Mouse (Mus musculus) inflammation-experienced regulatory T-cells, adult 6 months (primary cell): Measurements from ENCODE around the gene Kctd11. TPM values are rescaled to one million over a fixed set of nuclear protein-coding genes. Genes with fewer than 3 reads are reported as not detected.

Experiments
- ATAC-seq: one replicate; pipeline ENCODE4 v1.8.0; 2017
- polyA plus RNA-seq, 3 experiments: library from polyadenylated mRNA; unstranded; fragments of 100-300 nt; shearing (Covaris generic); gene quantifications; one replicate each; pipeline ENCODE4 v1.2.1; 2017

Kctd11 gene
- polyA plus RNA-seq, 3 experiments from 2014 or later = 0.58 to 1.5 (median 0.59) TPM

DNA sequence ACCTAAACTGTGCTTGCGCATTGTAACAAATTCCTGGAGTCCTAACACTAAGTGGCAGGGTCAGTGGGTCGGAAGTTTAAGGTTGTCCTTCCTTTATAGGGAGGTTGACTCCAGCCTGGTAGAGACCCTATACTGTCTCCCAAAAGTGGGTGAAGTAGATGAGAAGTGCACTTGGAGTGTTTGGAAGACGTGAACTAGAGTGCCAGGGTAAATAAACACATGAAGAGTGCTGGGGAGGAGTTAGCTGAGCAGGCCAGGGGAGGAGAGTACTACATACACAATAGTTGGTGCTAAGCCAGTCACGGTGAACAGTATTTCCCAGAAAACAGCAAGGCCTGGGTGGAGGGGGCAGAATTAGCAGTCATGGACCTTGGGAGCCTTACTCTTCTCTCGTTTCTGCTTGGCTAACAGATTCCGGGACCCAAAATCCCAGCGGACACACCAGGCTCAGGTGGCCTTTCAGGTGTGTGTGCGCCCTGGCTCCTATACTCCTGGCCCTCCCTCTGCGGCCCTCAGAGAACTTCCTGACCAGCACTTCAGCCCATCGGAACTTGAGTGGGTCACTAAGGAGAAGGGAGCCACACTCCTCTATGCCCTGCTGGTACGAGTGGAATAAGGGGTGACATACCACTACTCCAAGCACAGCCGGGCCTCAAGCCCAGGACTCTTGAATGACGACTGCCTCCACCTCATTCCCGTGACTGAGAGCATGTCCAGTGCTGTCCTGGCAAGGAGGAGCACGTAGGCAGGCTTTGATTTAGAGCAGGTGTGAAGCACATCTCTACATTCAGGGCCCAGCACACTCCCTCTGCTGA, 31.7 kb upstream of the Kctd11 start:
- no peak for ATAC-seq

DNA sequence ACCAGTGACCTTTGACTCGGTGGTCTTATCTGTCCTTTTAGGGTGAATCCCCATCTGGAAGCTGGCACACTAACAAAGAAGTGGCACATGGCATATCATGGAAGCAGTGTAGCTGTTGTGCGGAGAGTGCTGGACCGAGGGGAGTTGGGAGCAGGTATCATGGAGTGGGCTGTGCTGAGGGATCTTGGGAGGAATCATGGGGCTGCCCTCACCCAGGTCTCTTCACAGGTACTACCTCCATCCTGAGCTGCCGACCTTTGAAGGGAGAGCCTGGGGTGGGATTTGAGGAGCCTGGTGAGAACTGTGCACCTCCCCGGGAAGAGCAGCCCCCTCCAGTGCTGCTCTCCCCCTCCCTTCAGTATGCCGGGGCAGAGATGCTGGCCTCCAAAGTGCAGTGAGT, 30.5 kb upstream of the Kctd11 start:
- ATAC-seq = no peak

DNA sequence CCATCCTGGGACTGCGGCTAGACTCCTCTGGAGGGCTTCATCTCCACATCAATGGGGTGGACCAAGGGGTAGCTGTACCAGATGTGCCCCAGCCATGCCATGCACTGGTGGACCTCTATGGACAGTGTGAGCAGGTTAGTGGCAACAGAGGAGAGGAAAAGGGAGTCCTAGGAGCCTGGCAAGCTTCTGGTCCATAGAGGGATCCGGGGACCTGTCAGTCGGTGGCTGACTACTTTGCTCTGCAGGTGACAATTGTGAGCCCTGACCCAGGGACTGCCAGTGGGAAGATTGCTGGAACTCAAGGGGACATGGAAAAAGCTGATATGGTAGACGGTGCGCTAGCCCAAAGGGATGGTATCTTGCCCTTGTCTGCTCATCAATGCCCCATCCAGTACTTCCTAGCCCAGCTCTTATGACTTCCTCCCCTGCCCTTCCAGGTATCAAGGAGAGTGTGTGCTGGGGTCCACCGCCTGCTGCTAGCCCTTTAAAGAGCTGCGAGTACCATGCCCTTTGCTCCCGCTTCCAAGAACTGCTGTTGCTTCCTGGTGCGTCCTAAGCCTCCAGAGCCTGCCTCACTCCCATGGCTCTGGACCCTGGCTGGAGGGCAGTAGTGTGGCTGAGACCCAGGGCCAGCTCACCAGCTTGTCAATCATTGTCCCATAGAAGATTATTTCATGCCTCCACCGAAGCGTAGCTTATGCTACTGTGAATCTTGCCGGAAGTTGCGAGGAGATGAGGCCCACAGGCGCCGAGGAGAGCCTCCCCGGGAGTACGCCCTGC, 29.8 kb upstream of the Kctd11 start:
- ATAC-seq = no peak

DNA sequence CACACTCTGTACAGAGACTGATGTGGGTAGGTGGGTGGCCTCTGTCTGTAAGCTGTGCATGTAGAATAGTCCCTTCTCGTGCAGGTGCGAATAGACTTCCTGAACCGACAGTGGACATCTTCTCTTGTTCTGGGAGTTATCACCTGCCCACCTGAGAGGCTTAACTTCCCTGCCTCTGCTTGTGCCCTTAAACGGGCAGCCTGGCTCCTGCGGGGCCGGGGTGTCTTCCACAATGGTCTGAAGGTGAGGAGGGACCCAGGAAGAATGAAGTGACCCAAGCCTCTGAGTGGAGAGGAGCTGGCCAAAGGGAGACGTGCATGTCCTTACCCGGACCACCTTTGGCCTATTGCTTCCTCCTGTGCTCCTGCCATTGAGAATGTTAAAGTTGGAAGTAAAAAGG, 29.0 kb upstream of the Kctd11 start:
- no peak for ATAC-seq

DNA sequence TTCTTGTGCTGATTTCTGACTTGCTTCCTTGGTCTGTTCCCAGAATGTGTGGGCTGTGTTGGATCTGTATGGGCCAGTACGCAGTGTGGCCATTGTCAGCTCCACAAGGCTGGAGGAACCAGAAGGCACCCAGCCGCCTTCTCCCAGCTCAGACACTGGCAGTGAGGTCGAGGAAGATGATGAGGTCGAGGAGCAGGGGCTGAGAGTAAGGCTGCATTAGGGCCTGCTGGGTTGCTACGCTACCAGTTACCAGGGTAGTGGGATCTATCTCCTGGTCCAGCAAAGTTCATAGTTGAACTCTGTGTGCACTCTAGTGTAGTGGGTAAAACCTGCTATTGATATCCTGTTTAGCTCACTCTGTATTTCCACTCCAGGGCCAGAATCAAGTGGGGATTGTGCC, 28.0 kb upstream of the Kctd11 start:
- no peak for ATAC-seq

DNA sequence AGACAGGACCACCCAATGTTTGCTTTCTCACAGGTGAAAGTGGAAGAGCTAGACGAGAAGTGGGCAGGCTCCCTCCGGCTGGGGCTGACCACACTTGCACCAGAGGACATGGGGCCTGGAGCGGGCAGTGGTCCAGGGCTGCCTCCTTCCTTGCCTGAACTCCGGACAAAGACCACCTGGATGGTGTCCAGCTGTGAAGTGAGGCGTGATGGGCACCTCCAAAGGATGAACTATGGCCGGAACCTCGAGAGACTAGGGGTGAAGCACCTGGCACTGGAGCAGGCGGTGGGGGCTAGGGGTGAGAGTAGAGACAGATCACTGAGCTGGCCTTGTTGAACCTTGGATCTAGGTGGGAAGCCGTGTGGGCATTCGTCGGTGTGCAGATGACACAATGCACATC, 27.4 kb upstream of the Kctd11 start:
- no peak for ATAC-seq

DNA sequence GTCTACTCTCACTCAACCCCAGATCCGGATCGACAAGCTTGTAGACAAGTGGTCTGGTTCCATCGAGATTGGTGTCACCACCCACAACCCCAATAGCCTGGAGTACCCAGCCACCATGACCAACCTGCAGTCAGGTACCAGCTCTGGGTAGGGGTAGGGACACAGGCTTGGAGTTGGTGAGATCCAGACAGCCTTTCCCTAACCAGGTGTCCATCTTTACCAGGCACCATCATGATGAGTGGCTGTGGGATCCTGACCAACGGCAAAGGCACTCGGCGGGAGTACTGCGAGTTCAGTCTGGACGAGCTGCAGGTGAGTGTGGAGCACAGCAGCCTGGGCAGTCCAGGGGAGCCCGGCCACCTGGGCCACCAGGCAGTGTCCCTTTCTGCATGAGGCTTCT, 23.1 kb upstream of the Kctd11 start:
- ATAC-seq = no peak

DNA sequence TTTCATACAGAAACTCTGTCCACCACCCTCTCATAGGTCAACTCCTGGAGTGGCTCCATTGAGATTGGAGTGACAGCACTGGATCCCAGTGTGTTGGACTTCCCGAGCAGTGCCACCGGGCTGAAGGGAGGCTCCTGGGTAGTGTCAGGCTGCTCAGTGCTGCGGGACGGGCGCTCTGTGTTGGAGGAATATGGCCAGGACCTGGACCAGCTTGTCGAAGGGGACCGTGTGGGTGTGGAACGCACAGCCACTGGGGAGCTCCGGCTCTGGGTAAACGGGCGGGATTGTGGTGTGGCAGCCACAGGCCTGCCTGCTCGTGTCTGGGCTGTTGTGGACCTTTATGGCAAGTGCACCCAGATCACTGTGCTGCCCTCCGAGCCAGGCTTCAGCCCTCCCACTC, 21.8 kb upstream of the Kctd11 start:
- ATAC-seq = no peak

DNA sequence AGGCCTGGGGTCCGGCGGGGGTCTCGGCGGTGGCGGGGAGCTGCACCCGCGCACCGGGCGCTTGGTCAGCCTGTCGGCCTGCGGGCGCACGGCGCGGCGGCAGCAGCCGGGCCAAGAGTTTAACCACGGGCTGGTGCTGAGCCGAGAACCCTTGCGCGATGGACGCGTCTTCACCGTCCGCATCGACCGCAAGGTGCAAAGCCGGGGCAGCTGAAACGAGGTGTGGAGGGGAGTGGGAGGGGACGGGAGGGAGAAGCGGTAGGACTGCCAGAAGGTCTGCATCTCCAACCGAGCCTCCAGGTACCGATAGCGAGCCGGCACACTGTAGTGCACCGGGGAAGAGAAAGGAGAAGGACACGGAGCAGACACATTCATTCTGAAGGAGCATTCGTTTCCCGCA, 20.8 kb upstream of the Kctd11 start:
- no peak for ATAC-seq

DNA sequence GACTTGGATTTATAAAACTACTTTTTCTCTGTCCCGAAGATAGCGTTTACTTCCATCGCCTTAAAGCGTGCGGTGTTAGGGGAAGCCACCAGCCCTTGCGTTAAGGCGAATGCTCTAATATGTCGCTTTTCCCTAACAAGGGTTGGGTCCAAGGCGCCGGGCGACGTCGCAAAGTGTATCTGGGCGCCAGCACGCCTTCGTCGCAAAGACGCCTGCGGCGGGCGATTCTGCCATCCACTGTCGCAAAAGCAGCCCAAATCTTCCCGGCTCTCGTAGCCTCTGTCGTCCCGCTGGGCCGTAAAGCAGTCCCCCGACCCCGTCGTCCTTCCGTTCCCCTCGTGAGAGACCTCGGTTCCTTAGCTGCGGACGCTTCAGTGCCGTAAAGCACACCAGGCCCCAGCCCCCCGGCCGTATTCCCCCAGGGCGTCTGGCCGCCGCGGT, 20.2 kb upstream of the Kctd11 start:
- ATAC-seq = peak; percentile 70

DNA sequence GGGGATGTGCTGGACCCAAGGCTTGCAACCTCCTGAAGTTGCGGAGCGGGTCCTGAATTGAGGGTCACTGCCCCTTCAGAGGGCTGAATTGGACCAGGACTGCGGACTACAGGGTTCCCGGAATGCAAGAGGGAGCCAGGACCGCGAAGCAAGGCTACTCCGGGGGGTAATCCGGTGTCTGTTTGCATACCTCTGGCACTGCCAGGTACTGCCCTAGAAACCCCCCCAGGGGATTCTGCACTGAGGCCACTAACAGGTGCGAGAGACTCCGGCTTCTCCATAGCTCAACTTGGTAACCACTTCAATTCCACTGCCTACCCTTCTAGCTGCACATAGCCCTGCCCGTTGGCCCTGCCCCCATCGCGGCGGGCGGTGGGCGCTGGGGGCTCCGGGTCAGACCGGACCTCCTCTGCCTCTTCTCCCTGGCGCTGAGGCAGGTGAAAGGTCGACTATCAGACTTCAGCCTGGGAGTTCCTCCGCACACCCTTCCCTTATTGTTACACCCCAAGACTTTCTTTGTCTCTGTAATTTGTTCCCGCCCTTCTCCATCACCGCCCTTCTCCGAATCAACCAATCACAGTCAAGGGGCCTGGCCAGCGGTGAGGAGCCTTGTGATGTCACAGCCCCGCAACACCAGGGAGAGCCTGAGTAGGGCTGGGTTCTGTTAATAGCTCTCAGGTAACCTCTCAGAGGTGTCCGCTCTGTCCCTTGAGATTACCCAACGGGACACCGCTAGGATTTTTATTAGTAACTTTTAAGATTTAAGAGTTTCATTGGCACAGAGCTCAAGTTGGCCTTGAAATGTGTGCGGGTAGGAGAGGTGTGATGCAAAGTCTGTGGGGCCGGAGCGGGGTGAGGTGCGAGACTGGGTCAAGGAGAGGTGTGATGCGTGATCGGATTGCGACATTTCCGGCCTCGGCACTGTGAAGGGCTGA, 19.5 kb upstream of the Kctd11 start, which contains the start of the genes 2810408A11Rik and Neurl4:
Gene 2810408A11Rik (minus strand): TSS at position 517 of the 935 bp plus-strand sequence.
Gene Neurl4 (plus strand): TSS at position 602 of the 935 bp plus-strand sequence.
- peak; percentile 94 for ATAC-seq

DNA sequence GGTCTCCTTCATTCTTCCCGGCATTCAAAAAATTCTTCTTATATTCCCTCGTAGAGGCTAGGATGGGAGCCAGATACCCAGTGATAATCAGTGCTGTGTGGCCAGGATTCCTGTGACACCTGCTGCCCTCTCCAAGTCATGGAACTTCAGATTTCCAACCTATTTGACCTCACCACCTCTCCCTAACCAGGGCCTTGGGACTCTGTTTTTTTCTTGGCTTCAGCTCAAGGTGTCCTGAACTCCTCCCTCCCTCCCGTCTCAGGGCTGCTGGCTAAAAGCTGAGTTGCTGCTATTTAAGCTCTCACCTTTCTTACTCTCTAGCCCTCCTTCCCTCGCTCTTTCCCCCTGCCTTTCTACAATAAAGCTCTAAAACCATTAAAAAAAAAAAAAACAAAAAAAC, 18.7 kb upstream of the Kctd11 start:
- no peak for ATAC-seq

DNA sequence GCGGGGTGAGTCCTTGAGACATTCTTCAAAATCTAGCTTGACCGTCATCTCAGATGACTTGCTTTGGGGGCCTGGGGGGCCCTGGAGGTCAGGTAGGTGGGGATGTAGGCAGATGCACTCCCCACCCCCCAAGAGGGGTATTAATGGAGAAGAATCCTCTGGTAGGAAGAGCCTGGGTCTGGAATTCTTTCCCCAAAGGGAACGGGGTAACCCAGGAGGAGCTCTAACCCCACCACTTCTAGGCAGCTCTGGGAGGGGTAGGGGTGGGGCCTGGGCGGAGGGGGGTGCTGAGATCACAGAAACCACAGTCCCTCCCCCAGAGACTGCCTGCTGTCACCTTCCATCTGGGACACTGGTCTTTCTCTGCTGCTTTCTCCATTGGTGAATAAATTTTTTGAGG, 14.1 kb upstream of the Kctd11 start, which contains the start of gene Acap1:
Gene Acap1 (minus strand): TSS at position 249 of the 400 bp plus-strand sequence.
- peak; percentile 64 for ATAC-seq

DNA sequence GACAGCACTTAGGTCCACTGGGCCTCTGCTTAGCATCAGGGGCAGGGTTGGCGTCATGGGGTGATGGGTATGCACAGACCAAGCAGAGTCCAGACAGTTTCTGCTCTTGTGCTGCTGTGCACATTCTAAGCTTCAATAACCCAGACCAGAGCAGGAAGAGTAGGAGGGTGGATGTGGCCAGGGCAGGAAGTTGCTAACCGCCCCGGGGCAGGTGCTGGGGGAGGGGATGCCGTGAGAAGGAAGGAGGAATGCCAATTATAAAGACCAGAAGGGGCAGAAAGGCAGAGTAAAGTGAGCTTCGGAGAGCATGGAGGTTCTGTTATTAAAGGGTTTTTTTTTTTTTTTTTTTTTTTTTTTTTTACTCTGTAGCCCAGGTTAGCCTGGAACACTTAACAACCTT, 13.5 kb upstream of the Kctd11 start:
- ATAC-seq = peak; percentile 92

DNA sequence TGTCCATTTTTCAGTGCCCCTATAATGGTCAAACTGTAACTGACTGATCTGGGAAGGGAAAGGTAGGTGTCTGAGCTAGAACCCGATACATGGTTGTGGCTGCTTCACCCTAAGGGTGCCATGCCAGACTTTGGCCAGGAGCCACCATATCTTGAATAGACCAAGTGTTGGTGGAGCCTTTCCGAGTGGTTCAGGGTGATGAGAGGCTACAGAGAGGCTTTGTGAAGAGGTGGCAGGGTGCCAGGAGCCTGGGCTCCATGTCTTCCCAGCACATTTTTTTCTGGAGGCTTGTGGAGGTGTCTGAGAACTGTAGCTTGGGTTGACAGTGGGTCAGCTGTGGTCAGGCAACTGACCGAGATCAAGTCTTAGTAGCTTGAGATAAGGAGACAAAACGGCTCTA, 10.3 kb upstream of the Kctd11 start:
- no peak for ATAC-seq

DNA sequence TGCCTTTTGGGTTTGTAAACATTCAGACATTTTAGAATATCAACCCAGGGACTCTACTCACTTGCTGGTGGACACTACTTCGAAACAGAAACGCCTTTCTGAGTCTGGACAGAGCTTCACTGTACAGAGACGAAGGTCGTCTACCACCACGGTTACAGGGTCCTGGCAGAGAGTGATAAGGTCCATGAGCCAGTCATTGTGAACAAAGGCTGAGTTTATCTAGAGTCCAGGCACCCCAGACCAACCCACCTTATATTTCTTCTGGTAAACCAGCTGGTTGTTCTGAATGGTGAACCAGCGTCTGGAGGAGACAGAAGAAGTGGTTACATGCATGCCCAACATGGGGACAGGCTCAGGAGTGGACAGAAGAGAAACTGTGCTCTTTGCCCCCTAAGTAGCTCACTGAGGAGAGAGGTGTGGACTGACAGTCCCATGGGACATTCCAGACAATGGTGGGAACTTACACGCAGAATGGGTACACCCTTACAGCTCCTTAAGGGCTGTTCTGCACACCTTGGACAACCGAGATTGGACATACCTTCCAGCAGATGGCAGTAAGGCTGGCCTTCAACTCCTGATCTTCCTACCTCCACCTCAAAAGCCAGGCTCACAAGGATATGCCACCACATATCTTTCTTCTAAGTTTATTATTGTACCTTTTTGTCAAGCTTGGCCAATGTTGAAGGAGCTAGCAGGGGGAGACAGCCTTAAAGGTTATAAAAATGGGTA, 5.9 kb upstream of the Kctd11 start:
- ATAC-seq = no peak

DNA sequence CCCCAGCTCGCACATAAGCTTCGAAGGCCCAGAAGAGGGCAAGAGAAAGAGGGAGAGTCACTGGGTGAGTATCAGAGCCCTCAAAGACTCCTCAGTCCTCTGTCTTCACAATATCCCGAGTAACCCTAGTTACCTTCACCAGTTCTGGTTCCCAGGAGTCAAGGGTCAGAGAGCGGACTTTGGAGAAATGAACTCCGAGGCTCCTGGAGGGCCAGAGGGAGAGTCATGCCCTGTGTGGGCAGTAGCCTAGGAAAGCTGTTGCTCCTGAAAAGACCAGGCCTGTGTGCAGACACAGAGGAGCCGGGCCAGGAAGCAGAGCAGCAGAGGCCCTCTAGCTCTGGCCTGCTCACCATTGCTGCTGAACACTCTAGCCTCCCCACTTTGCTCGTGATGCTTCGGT, 3.5 kb upstream of the Kctd11 start:
- no peak for ATAC-seq

DNA sequence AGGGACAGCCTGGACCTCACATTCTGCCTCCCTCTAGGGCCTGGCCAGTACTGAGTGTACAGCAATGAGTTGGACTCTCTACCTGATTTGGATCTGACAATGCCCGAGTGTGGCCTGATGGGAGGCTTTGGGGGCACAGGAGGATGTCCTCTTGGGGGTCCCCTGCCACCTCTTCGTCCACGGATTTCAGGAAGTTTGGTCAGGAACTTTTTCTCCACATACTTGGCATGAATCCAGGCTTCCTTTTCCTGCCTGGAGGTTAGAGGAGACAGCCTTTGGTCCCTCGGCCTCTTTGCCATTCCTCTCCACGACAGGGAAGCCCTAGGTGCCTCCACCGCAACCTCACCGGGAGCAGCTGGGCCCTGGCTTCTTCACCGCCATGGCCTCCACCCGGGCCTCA, 3.0 kb upstream of the Kctd11 start:
- ATAC-seq = no peak

DNA sequence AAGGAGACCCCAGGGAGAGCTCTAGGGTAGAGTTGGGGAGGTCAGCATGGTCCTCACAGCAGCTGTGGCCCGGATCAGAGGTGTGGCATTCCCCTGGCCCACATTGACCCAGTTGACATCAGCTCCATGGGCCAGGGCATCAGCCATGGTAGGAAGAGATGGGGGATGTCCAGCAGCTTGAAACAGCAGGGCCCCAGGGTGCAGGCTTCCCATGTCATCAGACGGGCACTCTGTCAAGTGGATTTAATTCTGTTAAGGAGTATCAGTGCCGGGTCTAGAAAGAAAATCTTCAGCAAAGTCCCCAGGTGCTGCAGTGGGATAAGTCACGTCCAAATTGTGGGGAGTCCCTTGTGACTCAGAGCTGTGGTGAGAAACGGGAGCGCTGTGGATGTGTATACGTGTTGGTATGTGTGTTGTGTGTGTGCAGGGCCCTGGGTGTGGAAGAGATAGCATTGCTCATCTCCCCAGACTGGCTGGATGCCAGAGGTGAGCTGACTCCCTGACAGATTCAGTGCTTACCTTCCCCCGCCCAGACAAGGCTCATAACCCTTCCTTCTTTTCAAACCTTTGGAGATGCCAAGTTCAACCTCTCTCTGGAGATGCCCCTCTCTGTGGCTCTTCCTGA, 2.4 kb upstream of the Kctd11 start:
- no peak for ATAC-seq

DNA sequence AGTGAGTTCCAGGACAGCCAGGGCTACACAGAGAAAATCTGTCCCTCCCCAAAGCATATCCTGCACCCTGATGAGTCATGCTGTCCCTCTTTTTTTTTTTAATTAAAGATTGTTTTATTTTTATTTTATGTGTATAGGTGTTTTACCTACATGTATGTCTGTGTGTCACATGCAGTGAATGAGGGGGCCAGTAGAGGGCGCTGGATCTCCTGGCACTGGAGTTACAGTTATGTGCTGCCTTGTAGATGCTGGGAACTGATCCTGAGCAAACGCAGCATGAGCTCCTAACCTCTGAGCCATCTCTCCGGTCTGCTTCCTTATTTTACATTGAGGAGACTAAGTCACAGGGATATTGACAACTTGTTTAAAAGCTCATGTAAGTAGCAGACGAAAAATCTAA, 1.9 kb upstream of the Kctd11 start:
- no peak for ATAC-seq
